Mouse (Mus musculus): Measurements from ENCODE around the gene Gm17416. TPM values are rescaled to one million over a fixed set of nuclear protein-coding genes. Genes with fewer than 3 reads are reported as not detected.

Gm17416 gene
- total and polyA plus RNA-seq, 3 experiments, result not detected

- no peak overlapping the region for H3K27ac ChIP-seq
- WGBS, result 51% methylated on average over 7 of the region's 8 CpGs
- no peaks in the 10 kb centered on the region for H3K36me3 ChIP-seq (ENCODE audit: control insufficient read depth, insufficient read depth, low read length)
- no peaks in the 10 kb centered on the region; the same call in 1 of the 2 replicates for H3K4me1 ChIP-seq (ENCODE audit: control insufficient read depth, insufficient read depth, low read length)
- no peak overlapping the region for H3K4me3 ChIP-seq
- intact Hi-C loops (cut with DNase I), result loop anchor here (10.0 kb wide), 2 partner anchors 153 to 223 kb away; partner anchors contain the start of gene Bcl2l1
- no peaks in the 10 kb centered on the region for H3K79me2 ChIP-seq (replicated peaks; ENCODE audit: control insufficient read depth, insufficient read depth, low read length)
- no peak overlapping the region for H3K9ac ChIP-seq (ENCODE audit: low read depth, low read length)
- no peaks in the 10 kb centered on the region for H3K27me3 ChIP-seq (ENCODE audit: control insufficient read depth, insufficient read depth, low read length)
- TF ChIP-seq POLR2A (IDR thresholded peaks at IDR 0.05; ENCODE audit: insufficient read depth, low read depth, low read length), result no peak
- TF ChIP-seq CTCF (IDR thresholded peaks at IDR 0.05), result no peak
- no peak for TF ChIP-seq EP300 (IDR thresholded peaks at IDR 0.05; ENCODE audit: insufficient read depth, low read depth, low read length)
- DNase-seq, result no peak
These were observed 43.1 kb downstream of the Gm17416 start for GRCm38 (mm10) chr2:152612193-152612592.

GRCm38 (mm10) chr2:152615563-152615962 lies 46.4 kb downstream of the Gm17416 start:
- no peaks in the 10 kb centered on the region for H3K79me2 ChIP-seq (replicated peaks; ENCODE audit: control insufficient read depth, insufficient read depth, low read length)
- H3K27ac ChIP-seq, result no peak overlapping the region
- peak in 1 of 2 experiments; percentile 44 for DNase-seq
- H3K4me1 ChIP-seq (ENCODE audit: control insufficient read depth, insufficient read depth, low read length), result peaks cover 3% of the 10 kb centered on the region
- TF ChIP-seq CTCF (IDR thresholded peaks at IDR 0.05) (no peak; the same call in 1 of the 2 replicates), EP300 (IDR thresholded peaks at IDR 0.05; ENCODE audit: insufficient read depth, low read depth, low read length) (peak; percentile 70)
- intact Hi-C loops (cut with DNase I), result loop anchor here (1.0 to 10.0 kb wide), 3 partner anchors 42 to 219 kb away; partner anchors contain the start of gene Bcl2l1
- no peak overlapping the region for H3K4me3 ChIP-seq
- H3K9ac ChIP-seq (ENCODE audit: low read depth, low read length), result no peak overlapping the region
- no peaks in the 10 kb centered on the region for H3K36me3 ChIP-seq (ENCODE audit: control insufficient read depth, insufficient read depth, low read length)
- H3K27me3 ChIP-seq (ENCODE audit: control insufficient read depth, insufficient read depth, low read length), result no peaks in the 10 kb centered on the region
- WGBS, result 12% methylated on average over 7 of the region's 7 CpGs

GRCm38 (mm10) chr2:152616470-152616869 lies 47.3 kb downstream of the Gm17416 start:
- Histone ChIP-seq H3K4me3 (no peak overlapping the region), H3K4me1 (ENCODE audit: control insufficient read depth, insufficient read depth, low read length) (peaks cover 5% of the 10 kb centered on the region), H3K9ac (ENCODE audit: low read depth, low read length) (no peak overlapping the region), H3K27me3 (ENCODE audit: control insufficient read depth, insufficient read depth, low read length) (no peaks in the 10 kb centered on the region), H3K79me2 (replicated peaks; ENCODE audit: control insufficient read depth, insufficient read depth, low read length) (no peaks in the 10 kb centered on the region), H3K36me3 (ENCODE audit: control insufficient read depth, insufficient read depth, low read length) (no peaks in the 10 kb centered on the region), H3K27ac (no peak overlapping the region)
- DNase-seq, result no peak
- WGBS, result 40% methylated on average over 6 of the region's 6 CpGs
- TF ChIP-seq EP300 (IDR thresholded peaks at IDR 0.05; ENCODE audit: insufficient read depth, low read depth, low read length), result no peak
- no peak for TF ChIP-seq POLR2A (IDR thresholded peaks at IDR 0.05; ENCODE audit: insufficient read depth, low read depth, low read length)
- TF ChIP-seq CTCF (IDR thresholded peaks at IDR 0.05), result no peak
- intact Hi-C loops (cut with DNase I), result loop anchor here (10.0 kb wide), 2 partner anchors 148 to 218 kb away; partner anchors contain the start of gene Bcl2l1

GRCm38 (mm10) chr2:152617374-152617773 lies 48.2 kb downstream of the Gm17416 start:
- Histone ChIP-seq H3K36me3 (ENCODE audit: control insufficient read depth, insufficient read depth, low read length) (no peaks in the 10 kb centered on the region), H3K79me2 (replicated peaks; ENCODE audit: control insufficient read depth, insufficient read depth, low read length) (no peaks in the 10 kb centered on the region), H3K27me3 (ENCODE audit: control insufficient read depth, insufficient read depth, low read length) (no peaks in the 10 kb centered on the region), H3K9ac (ENCODE audit: low read depth, low read length) (no peak overlapping the region), H3K4me1 (ENCODE audit: control insufficient read depth, insufficient read depth, low read length) (peaks cover 5% of the 10 kb centered on the region), H3K27ac (no peak overlapping the region), H3K4me3 (no peak overlapping the region)
- 73% methylated on average over 5 of the region's 5 CpGs for WGBS
- intact Hi-C loops (cut with DNase I), result loop anchor here (10.0 kb wide), 2 partner anchors 147 to 217 kb away; partner anchors contain the start of gene Bcl2l1
- peak; percentile 57 for TF ChIP-seq CTCF (IDR thresholded peaks at IDR 0.05)
- TF ChIP-seq POLR2A (IDR thresholded peaks at IDR 0.05; ENCODE audit: insufficient read depth, low read depth, low read length), result no peak
- no peak for DNase-seq

Other genes with a start within 250 kb of the Gm17416 start
- 10 to 100 TPM; 44.3 to 45.2 TPM for gene Rbck1, start 236.7 kb upstream of the Gm17416 start, total RNA-seq (2021)
- gene Rbck1, start 236.7 kb upstream of the Gm17416 start, polyA plus RNA-seq (2012; rRNA removed), result 107 and 128 TPM in 2 replicates
- gene Trib3, start 225.3 kb upstream of the Gm17416 start, total RNA-seq (2021), result 1 to 10 TPM; 2.4 to 3.6 TPM
- 2.3 and 3.3 TPM in 2 replicates for gene Trib3, start 225.3 kb upstream of the Gm17416 start, polyA plus RNA-seq (2012; rRNA removed)
- gene Nrsn2, start 192.7 kb upstream of the Gm17416 start, total RNA-seq (2021), result not detected
- gene Nrsn2, start 192.7 kb upstream of the Gm17416 start, polyA plus RNA-seq (2012; rRNA removed), result 0.31 TPM in 1 of 2 replicates, not detected in the other
- 1 to 10 TPM; 6.9 to 8.3 TPM for gene Sox12, start 171.3 kb upstream of the Gm17416 start, total RNA-seq (2021)
- gene Sox12, start 171.3 kb upstream of the Gm17416 start, polyA plus RNA-seq (2012; rRNA removed), result 7.6 and 8.8 TPM in 2 replicates
- 1 to 10 TPM; 6.7 to 9.1 TPM for gene Zcchc3, start 154.3 kb upstream of the Gm17416 start, total RNA-seq (2021)
- 4.0 and 5.5 TPM in 2 replicates for gene Zcchc3, start 154.3 kb upstream of the Gm17416 start, polyA plus RNA-seq (2012; rRNA removed)
- 1 to 10 TPM; 1.5 to 2.4 TPM for gene 6820408C15Rik, start 153.8 kb upstream of the Gm17416 start, total RNA-seq (2021)
- gene 6820408C15Rik, start 153.8 kb upstream of the Gm17416 start, polyA plus RNA-seq (2012; rRNA removed), result 2.5 and 4.0 TPM in 2 replicates
- not detected for gene Defb23, start 104.7 kb upstream of the Gm17416 start, total RNA-seq (2021)
- gene Defb23, start 104.7 kb upstream of the Gm17416 start, polyA plus RNA-seq (2012; rRNA removed), result not detected in 2 replicates
- not detected for gene Defb20, start 92.3 kb upstream of the Gm17416 start, total RNA-seq (2021)
- gene Defb20, start 92.3 kb upstream of the Gm17416 start, polyA plus RNA-seq (2012; rRNA removed), result not detected in 2 replicates
- gene Defb22, start 79.2 kb upstream of the Gm17416 start, total RNA-seq (2021), result not detected
- gene Defb22, start 79.2 kb upstream of the Gm17416 start, polyA plus RNA-seq (2012; rRNA removed), result not detected in 2 replicates
- gene Defb26, start 57.6 kb upstream of the Gm17416 start, total RNA-seq (2021), result not detected
- gene Defb26, start 57.6 kb upstream of the Gm17416 start, polyA plus RNA-seq (2012; rRNA removed), result not detected in 2 replicates
- gene Defb28, start 51.1 kb upstream of the Gm17416 start, total RNA-seq (2021), result not detected
- gene Defb28, start 51.1 kb upstream of the Gm17416 start, polyA plus RNA-seq (2012; rRNA removed), result not detected in 2 replicates
- gene Defb29, start 29.2 kb upstream of the Gm17416 start, total RNA-seq (2021), result not detected
- not detected in 2 replicates for gene Defb29, start 29.2 kb upstream of the Gm17416 start, polyA plus RNA-seq (2012; rRNA removed)
- not detected for gene Defb21, start 3.4 kb downstream of the Gm17416 start, total RNA-seq (2021)
- not detected in 2 replicates for gene Defb21, start 3.4 kb downstream of the Gm17416 start, polyA plus RNA-seq (2012; rRNA removed)
- gene Defb19, start 11.0 kb downstream of the Gm17416 start, total RNA-seq (2021), result not detected
- 0.43 and 0.97 TPM in 2 replicates for gene Defb19, start 11.0 kb downstream of the Gm17416 start, polyA plus RNA-seq (2012; rRNA removed)
- not detected for gene Defb45, start 30.1 kb downstream of the Gm17416 start, total RNA-seq (2021)
- gene Defb45, start 30.1 kb downstream of the Gm17416 start, polyA plus RNA-seq (2012; rRNA removed), result not detected in 2 replicates
- gene Defb36, start 35.0 kb downstream of the Gm17416 start, total RNA-seq (2021), result not detected
- gene Defb36, start 35.0 kb downstream of the Gm17416 start, polyA plus RNA-seq (2012; rRNA removed), result not detected in 2 replicates
- gene Defb25, start 53.7 kb downstream of the Gm17416 start, total RNA-seq (2021), result not detected
- not detected in 2 replicates for gene Defb25, start 53.7 kb downstream of the Gm17416 start, polyA plus RNA-seq (2012; rRNA removed)
- gene Rem1, start 57.6 kb downstream of the Gm17416 start, total RNA-seq (2021), result 1 to 10 TPM; 5.8 to 7.1 TPM
- gene Rem1, start 57.6 kb downstream of the Gm17416 start, polyA plus RNA-seq (2012; rRNA removed), result 5.6 and 7.1 TPM in 2 replicates
- gene H13, start 100.1 kb downstream of the Gm17416 start, total RNA-seq (2021), result 10 to 100 TPM; 33.9 to 37.6 TPM
- 42.9 and 43.5 TPM in 2 replicates for gene H13, start 100.1 kb downstream of the Gm17416 start, polyA plus RNA-seq (2012; rRNA removed)
- gene Mcts2, start 117.7 kb downstream of the Gm17416 start, total RNA-seq (2021), result 10 to 100 TPM; 14.8 to 18.2 TPM
- 8.6 and 12.1 TPM in 2 replicates for gene Mcts2, start 117.7 kb downstream of the Gm17416 start, polyA plus RNA-seq (2012; rRNA removed)
- 10 to 100 TPM; 56.5 to 59.8 TPM for gene Id1, start 166.9 kb downstream of the Gm17416 start, total RNA-seq (2021)
- gene Id1, start 166.9 kb downstream of the Gm17416 start, polyA plus RNA-seq (2012; rRNA removed), result 74.7 and 113 TPM in 2 replicates
- gene Cox4i2, start 184.8 kb downstream of the Gm17416 start, total RNA-seq (2021), result 10 to 100 TPM; 12.1 to 18.0 TPM
- gene Cox4i2, start 184.8 kb downstream of the Gm17416 start, polyA plus RNA-seq (2012; rRNA removed), result 12.0 and 13.2 TPM in 2 replicates

All from heart, adult 2 months (tissue).